Mouse (Mus musculus): ENCODE measurements around the gene Chd1l.

GRCm38 (mm10) chr3:97519883-97520282, 90.1 kb downstream of the Chd1l start:
- no peak for TF ChIP-seq CTCF (IDR thresholded peaks at IDR 0.05)
- TF ChIP-seq POLR2A (IDR thresholded peaks at IDR 0.05; ENCODE audit: insufficient read depth, low read depth, low read length) = no peak
- TF ChIP-seq EP300 (IDR thresholded peaks at IDR 0.05; ENCODE audit: insufficient read depth, low read depth, low read length) = no peak
